Mouse (Mus musculus) liver, embryonic 16.5 days (tissue): Measurements from ENCODE around the gene D430041D05Rik. TPM values are rescaled to one million over a fixed set of nuclear protein-coding genes. Genes with fewer than 3 reads are reported as not detected.
"Not testable (repeated sequence)": the region's sequence is repeated elsewhere in the genome, so short reads cannot be mapped to it uniquely, and the experiment has no call there.

ENCODE experiments used
- ATAC-seq: fragments of 200-750 bp; cut with Nextera tagmentation; 2 replicates; pipeline ENCODE4 v1.8.0; 2017; ENCODE audit warnings: low read depth, mild to moderate bottlenecking, moderate number of reproducible peaks, moderate library complexity
- H3K27ac ChIP-seq: fragments of 300-500 bp; sonication (generic); 2 replicates; pipeline ENCODE4 v1.5.1; 2014; ENCODE audit warnings: mild to moderate bottlenecking, low read length
- H3K27me3 ChIP-seq: fragments of 300-500 bp; sonication (generic); 2 replicates; pipeline ENCODE4 v1.6.1; 2014; ENCODE audit warnings: low read depth, low read length, mixed read lengths; ENCODE audit not compliant: control insufficient read depth, insufficient read depth
- H3K36me3 ChIP-seq: fragments of 300-500 bp; sonication (generic); 2 replicates; pipeline ENCODE4 v1.6.1; 2014; ENCODE audit warnings: mild to moderate bottlenecking; ENCODE audit not compliant: control insufficient read depth, insufficient read depth
- H3K4me1 ChIP-seq: fragments of 300-500 bp; sonication (generic); 2 replicates; pipeline ENCODE4 v1.6.1; 2014; ENCODE audit warnings: low read depth, low read length, mixed read lengths; ENCODE audit not compliant: control insufficient read depth
- H3K4me2 ChIP-seq: fragments of 300-500 bp; sonication (generic); 2 replicates; pipeline ENCODE4 v1.6.1; 2014; ENCODE audit warnings: low read depth, low read length, mixed read lengths
- H3K4me3 ChIP-seq: fragments of 300-500 bp; sonication (generic); 2 replicates; pipeline ENCODE4 v1.5.1; 2014; ENCODE audit warnings: low read depth, mild to moderate bottlenecking, low read length
- H3K9ac ChIP-seq: fragments of 300-500 bp; sonication (generic); 2 replicates; pipeline ENCODE4 v1.6.1; 2014; ENCODE audit warnings: low read depth, low read length
- H3K9me3 ChIP-seq: fragments of 300-500 bp; sonication (generic); replicated peaks from 2 replicates; pipeline ENCODE4 v1.6.1; 2016; ENCODE audit warnings: low read length; ENCODE audit not compliant: control insufficient read depth
- WGBS: fragments of 180-500 bp; shearing (Covaris S2); extraction: QIAGEN DNeasy Blood & Tissue Kit; methylation state at CpG from one replicate; pipeline ENCODE4 v1.1.7; 2014; ENCODE audit not compliant: insufficient replicate concordance; 5-methylcytosine and 5-hydroxymethylcytosine counted together
- microRNA counts: library from miRNA; unstranded; fragments of <30 nt; microRNA quantifications from one replicate; lab custom pipeline; 2016
- microRNA-seq: library from miRNA; unstranded; fragments of <30 nt; microRNA quantifications from one replicate; pipeline ENCODE4, GENCODE M21; 2016
- polyA plus RNA-seq: library from polyadenylated mRNA; unstranded; fragments of >200 nt; fragmentation: Nextera tagmentation; extraction: Ambion mirVana; gene quantifications from 2 replicates; pipeline ENCODE4 v1.2.1, GENCODE M21; 2015

Gene D430041D05Rik
- polyA plus RNA-seq, 1 experiment from 2014 or later: not detected

GRCm38 (mm10) chr2:104097396-104097795, 313.4 kb downstream of the D430041D05Rik start:
- 83% methylated on average over 4 of the region's 4 CpGs for WGBS
- H3K9me3 ChIP-seq, ATAC-seq, H3K36me3 ChIP-seq, H3K27me3 ChIP-seq: not testable (repeated sequence)
- Histone ChIP-seq H3K4me3 (peak overlapping the region; percentile 67), H3K4me2 (peak overlapping the region; percentile 58), H3K9ac (peak overlapping the region; percentile 78), H3K27ac (peak overlapping the region; percentile 94), H3K4me1 (peaks cover 38% of the 10 kb centered on the region)

DNA sequence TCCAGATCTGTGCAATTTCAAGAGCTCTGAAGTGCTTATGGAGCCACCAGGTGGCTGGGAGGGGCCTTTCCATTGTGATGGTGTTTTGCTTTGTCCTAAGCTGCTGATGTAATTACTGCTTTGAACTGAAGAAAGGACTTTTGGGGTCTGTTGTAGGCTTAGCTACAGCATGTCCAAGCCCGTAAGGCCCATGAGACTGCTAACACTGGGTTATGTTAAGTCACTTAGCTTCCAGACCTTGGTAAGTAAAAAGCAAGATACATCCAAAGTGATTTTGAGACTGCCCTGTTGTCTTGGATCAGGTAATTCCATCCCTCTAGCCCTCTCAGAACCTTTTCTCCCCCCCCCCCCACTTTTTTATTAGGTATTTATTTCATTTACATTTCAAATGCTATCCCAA, 314.0 kb downstream of the D430041D05Rik start:
- H3K36me3 ChIP-seq, H3K9me3 ChIP-seq, ATAC-seq, H3K27me3 ChIP-seq: not testable (repeated sequence)
- Histone ChIP-seq H3K4me3 (peak overlapping the region; percentile 67), H3K4me1 (peaks cover 37% of the 10 kb centered on the region), H3K9ac (peak overlapping the region; percentile 78), H3K4me2 (peak overlapping the region; percentile 58), H3K27ac (peak overlapping the region; percentile 94)
- 67% methylated on average over 1 of the region's 1 CpGs for WGBS

DNA sequence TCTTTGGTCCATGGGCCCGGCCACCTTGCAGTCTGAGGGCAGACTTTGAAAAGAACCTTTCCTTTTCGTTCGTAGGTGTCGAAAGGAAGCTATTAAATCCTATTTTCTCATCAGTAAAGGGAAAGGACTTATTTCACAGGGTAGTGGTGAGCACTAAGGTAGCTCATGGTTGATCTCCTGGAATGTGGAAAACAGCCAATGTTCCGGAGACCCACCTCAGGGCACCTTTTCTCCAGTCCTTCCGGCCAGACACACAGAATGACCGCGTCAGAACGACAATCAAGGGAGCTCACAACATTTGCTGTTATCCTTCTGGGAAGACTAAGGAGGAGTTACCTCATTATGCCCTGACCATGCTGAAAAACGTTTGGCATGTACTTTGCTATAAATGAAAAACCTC, 314.6 kb downstream of the D430041D05Rik start:
- 32% methylated on average over 10 of the region's 10 CpGs for WGBS
- no peaks in the 10 kb centered on the region for H3K36me3 ChIP-seq
- H3K27ac ChIP-seq: peak overlapping the region; percentile 94
- peak overlapping the region; percentile 78 for H3K9ac ChIP-seq
- ATAC-seq: no peak
- peak overlapping the region; percentile 58 for H3K4me2 ChIP-seq
- no peaks in the 10 kb centered on the region for H3K27me3 ChIP-seq
- H3K4me1 ChIP-seq: peaks cover 38% of the 10 kb centered on the region
- no peaks in the 10 kb centered on the region for H3K9me3 ChIP-seq
- peak overlapping the region; percentile 67 for H3K4me3 ChIP-seq

GRCm38 (mm10) chr2:104095741-104096213, 315.0 kb downstream of the D430041D05Rik start, which contains the start of gene Cd59a:
TSS of gene Cd59a (plus strand) at chr2:104095801.
- H3K4me2 ChIP-seq: peak within 1 kb of the TSS; percentile 58
- peak within 1 kb of the TSS; percentile 67 for H3K4me3 ChIP-seq
- H3K4me1 ChIP-seq: peaks cover 40% of the 10 kb centered on the region
- peak; percentile 82 for ATAC-seq
- no peaks in the 10 kb centered on the region for H3K9me3 ChIP-seq
- 2% methylated on average over 15 of the region's 15 CpGs for WGBS
- no peaks in the 10 kb centered on the region for H3K36me3 ChIP-seq
- peak within 1 kb of the TSS; percentile 78 for H3K9ac ChIP-seq
- H3K27ac ChIP-seq: peak within 1 kb of the TSS; percentile 94
- no peaks in the 10 kb centered on the region for H3K27me3 ChIP-seq

DNA sequence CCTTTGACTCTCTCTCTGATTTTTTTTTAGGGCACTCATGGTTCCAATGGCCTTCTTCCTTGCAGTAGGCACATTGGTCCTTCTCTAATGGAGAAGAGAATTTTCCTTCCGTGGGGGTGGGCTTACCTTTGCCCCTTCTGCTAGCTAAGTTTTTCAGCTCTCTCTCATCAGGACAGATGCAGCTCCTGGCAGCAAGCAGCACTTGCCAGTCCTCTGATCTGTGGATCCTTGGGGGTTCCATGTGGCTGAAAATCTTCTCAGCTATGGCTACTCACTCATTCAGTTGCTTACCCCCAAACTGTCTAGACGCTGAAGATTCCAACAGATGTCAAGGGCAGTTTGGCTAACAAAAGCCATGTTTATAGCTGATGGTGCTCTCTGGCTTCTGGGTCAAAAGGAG, 317.5 kb downstream of the D430041D05Rik start:
- Histone ChIP-seq H3K27me3 (no peaks in the 10 kb centered on the region), H3K27ac (no peak overlapping the region), H3K4me2 (no peak overlapping the region), H3K9me3 (no peaks in the 10 kb centered on the region), H3K4me1 (peaks cover 19% of the 10 kb centered on the region), H3K4me3 (no peak overlapping the region), H3K9ac (no peak overlapping the region), H3K36me3 (no peaks in the 10 kb centered on the region)
- 66% methylated on average over 2 of the region's 2 CpGs for WGBS
- ATAC-seq: no peak

MicroRNAs within 50 kb of the gene (microRNA counts, 519-probe panel; counts per million panel counts)
- 60.7 counts per million for microRNA mmu-miR-1902 (lab: Ali Mortazavi, UCI)

Small RNAs within 50 kb of the gene (microRNA-seq; reads per million reads assigned to microRNA genes)
- gene Mir1902: not detected

Other genes starting within 250 kb of the D430041D05Rik start
- gene Hipk3, start 83.4 kb upstream of the D430041D05Rik start, polyA plus RNA-seq: 7.4 and 7.5 TPM in 2 replicates
- gene Cstf3, start 179.5 kb upstream of the D430041D05Rik start, polyA plus RNA-seq: 21.9 and 24.4 TPM in 2 replicates